Mouse (Mus musculus): Measurements from ENCODE around the gene Gm29427. TPM values are rescaled to one million over a fixed set of nuclear protein-coding genes. Genes with fewer than 3 reads are reported as not detected.
"Not testable (repeated sequence)": the region's sequence is repeated elsewhere in the genome, so short reads cannot be mapped to it uniquely, and the experiment has no call there.

Gene Gm29427
- polyA plus RNA-seq, 1 experiment from 2014 or later, result not detected

DNA sequence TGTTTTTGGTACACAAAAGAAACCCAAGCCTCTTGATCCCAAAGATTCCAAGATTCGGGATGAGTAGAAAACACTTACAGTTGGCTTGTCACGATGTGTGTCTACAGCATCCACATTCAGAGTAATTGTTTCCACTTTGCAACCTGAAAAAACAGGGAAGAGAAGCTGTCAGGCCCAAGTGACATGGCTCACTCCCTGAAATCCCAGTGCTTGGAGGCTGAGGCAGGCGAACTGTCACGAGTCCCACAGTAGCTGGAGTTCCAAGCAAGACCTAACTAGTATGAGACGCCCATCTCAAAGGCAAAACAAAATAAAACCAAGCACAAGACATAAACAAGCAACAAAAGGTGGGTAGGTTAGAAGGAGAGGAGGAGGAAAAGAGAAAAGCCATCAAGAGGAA, 17.0 kb downstream of the Gm29427 start:
- Histone ChIP-seq H3K9ac (ENCODE audit: low read length) (no peak overlapping the region), H3K4me3 (ENCODE audit: low read length) (no peak overlapping the region), H3K9me3 (ENCODE audit: control insufficient read depth, low read length) (no peaks in the 10 kb centered on the region), H3K27ac (ENCODE audit: low read length) (no peak overlapping the region), H3K4me2 (ENCODE audit: low read depth, low read length) (no peak overlapping the region), H3K36me3 (ENCODE audit: control insufficient read depth, insufficient read depth, low read length) (peaks cover 23% of the 10 kb centered on the region; the same call in 1 of the 2 replicates), H3K4me1 (replicated peaks; ENCODE audit: control insufficient read depth, insufficient read depth, low read length) (no peaks in the 10 kb centered on the region), H3K27me3 (ENCODE audit: control insufficient read depth, insufficient read depth, low read depth, low read length) (no peaks in the 10 kb centered on the region)
- ATAC-seq (ENCODE audit: low read depth), result no peak
- WGBS, result 90% methylated on average over 5 of the region's 5 CpGs

GRCm38 (mm10) chr1:130683905-130684304, 31.7 kb downstream of the Gm29427 start:
- Histone ChIP-seq H3K9ac (ENCODE audit: low read length) (no peak overlapping the region), H3K4me2 (ENCODE audit: low read depth, low read length) (no peak overlapping the region), H3K27ac (ENCODE audit: low read length) (no peak overlapping the region), H3K36me3 (ENCODE audit: control insufficient read depth, insufficient read depth, low read length) (no peaks in the 10 kb centered on the region), H3K4me3 (ENCODE audit: low read length) (no peak overlapping the region), H3K9me3 (ENCODE audit: control insufficient read depth, low read length) (0 out of 2 replicates have a peak, but pooled peaks cover 2% of the 10 kb centered on the region), H3K4me1 (replicated peaks; ENCODE audit: control insufficient read depth, insufficient read depth, low read length) (no peaks in the 10 kb centered on the region), H3K27me3 (ENCODE audit: control insufficient read depth, insufficient read depth, low read depth, low read length) (no peaks in the 10 kb centered on the region)
- ATAC-seq (ENCODE audit: low read depth), result no peak
- WGBS, result 33% methylated on average over 1 of the region's 1 CpGs

GRCm38 (mm10) chr1:130681656-130682413, 33.8 kb downstream of the Gm29427 start:
- Histone ChIP-seq H3K4me2 (ENCODE audit: low read depth, low read length) (no peak overlapping the region), H3K9me3 (ENCODE audit: control insufficient read depth, low read length) (no peaks in the 10 kb centered on the region), H3K27ac (ENCODE audit: low read length) (no peak overlapping the region), H3K4me1 (replicated peaks; ENCODE audit: control insufficient read depth, insufficient read depth, low read length) (no peaks in the 10 kb centered on the region), H3K27me3 (ENCODE audit: control insufficient read depth, insufficient read depth, low read depth, low read length) (no peaks in the 10 kb centered on the region), H3K9ac (ENCODE audit: low read length) (no peak overlapping the region), H3K4me3 (ENCODE audit: low read length) (no peak overlapping the region), H3K36me3 (ENCODE audit: control insufficient read depth, insufficient read depth, low read length) (no peaks in the 10 kb centered on the region)
- 68% methylated on average over 6 of the region's 6 CpGs for WGBS
- ATAC-seq (ENCODE audit: low read depth), result no peak

- H3K4me2 ChIP-seq (ENCODE audit: low read depth, low read length), result no peak overlapping the region
- H3K4me3 ChIP-seq (ENCODE audit: low read length), result no peak overlapping the region
- no peaks in the 10 kb centered on the region for H3K27me3 ChIP-seq (ENCODE audit: control insufficient read depth, insufficient read depth, low read depth, low read length)
- ATAC-seq (ENCODE audit: low read depth), result no peak
- H3K9me3 ChIP-seq (ENCODE audit: control insufficient read depth, low read length), result no peaks in the 10 kb centered on the region
- no peaks in the 10 kb centered on the region for H3K4me1 ChIP-seq (replicated peaks; ENCODE audit: control insufficient read depth, insufficient read depth, low read length)
- no peaks in the 10 kb centered on the region for H3K36me3 ChIP-seq (ENCODE audit: control insufficient read depth, insufficient read depth, low read length)
- no peak overlapping the region for H3K9ac ChIP-seq (ENCODE audit: low read length)
- 59% methylated on average over 2 of the region's 2 CpGs for WGBS
- no peak overlapping the region for H3K27ac ChIP-seq (ENCODE audit: low read length)
Measured at GRCm38 (mm10) chr1:130681075-130681474, 34.5 kb downstream of the Gm29427 start.

DNA sequence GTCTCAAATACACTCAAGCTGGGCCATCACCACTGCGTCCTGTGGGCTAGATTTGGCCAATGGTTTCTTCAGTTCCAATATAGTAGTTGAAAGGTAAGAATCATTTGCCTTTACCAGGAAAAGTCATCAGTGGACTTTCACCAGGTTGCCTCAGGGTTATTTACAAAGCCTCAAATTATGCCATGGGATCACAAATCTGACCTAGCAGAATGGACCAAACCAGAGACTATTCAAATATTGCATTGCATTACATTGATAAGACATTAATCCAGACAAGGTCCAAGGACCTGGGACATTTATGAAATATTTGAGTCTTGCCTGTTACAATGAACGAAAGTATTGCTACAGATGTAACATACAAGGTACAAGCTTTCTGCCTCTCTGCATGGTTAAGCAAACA, 37.0 kb downstream of the Gm29427 start:
- no peaks in the 10 kb centered on the region for H3K9me3 ChIP-seq (ENCODE audit: control insufficient read depth, low read length)
- H3K36me3 ChIP-seq (ENCODE audit: control insufficient read depth, insufficient read depth, low read length), result no peaks in the 10 kb centered on the region
- no peaks in the 10 kb centered on the region for H3K27me3 ChIP-seq (ENCODE audit: control insufficient read depth, insufficient read depth, low read depth, low read length)
- 75% methylated on average over 2 of the region's 2 CpGs for WGBS
- no peak for ATAC-seq (ENCODE audit: low read depth)
- H3K4me3 ChIP-seq (ENCODE audit: low read length), result no peak overlapping the region
- no peak overlapping the region for H3K9ac ChIP-seq (ENCODE audit: low read length)
- no peak overlapping the region for H3K4me2 ChIP-seq (ENCODE audit: low read depth, low read length)
- H3K4me1 ChIP-seq (replicated peaks; ENCODE audit: control insufficient read depth, insufficient read depth, low read length), result no peaks in the 10 kb centered on the region
- no peak overlapping the region for H3K27ac ChIP-seq (ENCODE audit: low read length)

DNA sequence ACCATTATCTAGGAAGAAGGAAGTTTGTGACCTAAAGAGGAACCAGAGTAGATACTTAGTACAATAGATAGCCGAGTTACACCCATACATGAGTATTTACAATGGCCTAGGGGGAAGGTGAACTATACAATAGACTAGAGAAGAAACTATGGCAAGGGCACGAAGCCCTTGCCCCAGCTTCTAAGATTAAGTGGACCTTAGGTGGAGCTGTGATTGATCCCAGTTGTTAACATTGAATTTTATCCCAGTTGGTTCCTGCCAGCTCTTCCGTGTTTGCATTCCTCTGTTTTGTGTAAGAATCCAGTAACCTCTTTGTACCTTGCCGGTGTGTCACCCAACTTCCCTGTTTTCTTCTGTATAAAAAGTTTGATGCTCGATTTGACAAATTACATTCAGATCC, 52.0 kb downstream of the Gm29427 start:
- not testable (repeated sequence) for H3K4me2 ChIP-seq (ENCODE audit: low read depth, low read length); H3K9me3 ChIP-seq (ENCODE audit: control insufficient read depth, low read length); H3K27me3 ChIP-seq (ENCODE audit: control insufficient read depth, insufficient read depth, low read depth, low read length); ATAC-seq (ENCODE audit: low read depth); H3K4me1 ChIP-seq (replicated peaks; ENCODE audit: control insufficient read depth, insufficient read depth, low read length); H3K9ac ChIP-seq (ENCODE audit: low read length); H3K27ac ChIP-seq (ENCODE audit: low read length); H3K4me3 ChIP-seq (ENCODE audit: low read length); H3K36me3 ChIP-seq (ENCODE audit: control insufficient read depth, insufficient read depth, low read length)
- WGBS, result 86% methylated on average over 5 of the region's 5 CpGs

- Histone ChIP-seq H3K4me2 (ENCODE audit: low read depth, low read length) (no peak within 1 kb of the TSS), H3K4me1 (replicated peaks; ENCODE audit: control insufficient read depth, insufficient read depth, low read length) (peaks cover 5% of the 10 kb centered on the region; the same call in 1 of the 2 replicates), H3K27ac (ENCODE audit: low read length) (no peak within 1 kb of the TSS), H3K9me3 (ENCODE audit: control insufficient read depth, low read length) (no peaks in the 10 kb centered on the region), H3K4me3 (ENCODE audit: low read length) (no peak within 1 kb of the TSS), H3K9ac (ENCODE audit: low read length) (no peak within 1 kb of the TSS), H3K27me3 (ENCODE audit: control insufficient read depth, insufficient read depth, low read depth, low read length) (no peaks in the 10 kb centered on the region), H3K36me3 (ENCODE audit: control insufficient read depth, insufficient read depth, low read length) (no peaks in the 10 kb centered on the region)
- 10% methylated on average over 3 of the region's 3 CpGs for WGBS
- ATAC-seq (ENCODE audit: low read depth), result no peak
Measured at GRCm38 (mm10) chr1:130661454-130661853, 54.1 kb downstream of the Gm29427 start, which contains the start of gene C4bp. C4bp (minus strand) TSS chr1:130661632.

GRCm38 (mm10) chr1:130659641-130660040, 56.0 kb downstream of the Gm29427 start:
- not testable (repeated sequence) for H3K9me3 ChIP-seq (ENCODE audit: control insufficient read depth, low read length); H3K4me2 ChIP-seq (ENCODE audit: low read depth, low read length); H3K36me3 ChIP-seq (ENCODE audit: control insufficient read depth, insufficient read depth, low read length); ATAC-seq (ENCODE audit: low read depth); H3K4me1 ChIP-seq (replicated peaks; ENCODE audit: control insufficient read depth, insufficient read depth, low read length); H3K27ac ChIP-seq (ENCODE audit: low read length); H3K27me3 ChIP-seq (ENCODE audit: control insufficient read depth, insufficient read depth, low read depth, low read length); H3K4me3 ChIP-seq (ENCODE audit: low read length); H3K9ac ChIP-seq (ENCODE audit: low read length)
- WGBS, result 44% methylated on average over 5 of the region's 5 CpGs

DNA sequence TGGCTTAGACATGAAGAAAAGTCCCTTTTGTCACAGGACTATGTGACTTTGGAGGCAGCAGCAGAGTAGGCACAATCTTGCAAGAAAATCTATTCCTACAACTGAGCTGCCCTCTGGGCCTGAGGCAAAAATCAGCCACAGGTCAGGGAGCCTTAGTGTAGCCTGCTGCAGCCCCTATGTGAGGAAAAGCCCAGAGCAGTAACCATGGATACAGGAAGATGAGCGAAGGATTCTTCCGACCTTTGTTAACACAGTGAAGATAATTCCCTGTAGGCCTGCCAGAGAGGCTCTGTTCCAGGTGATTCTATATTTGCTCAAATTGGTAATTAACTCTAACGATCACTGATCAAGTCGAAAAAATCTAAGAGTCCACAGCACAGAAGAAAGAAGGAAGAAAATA, 71.5 kb downstream of the Gm29427 start:
- no peaks in the 10 kb centered on the region for H3K27me3 ChIP-seq (ENCODE audit: control insufficient read depth, insufficient read depth, low read depth, low read length)
- H3K27ac ChIP-seq (ENCODE audit: low read length), result no peak overlapping the region
- H3K9me3 ChIP-seq (ENCODE audit: control insufficient read depth, low read length), result no peaks in the 10 kb centered on the region
- ATAC-seq (ENCODE audit: low read depth), result no peak
- H3K4me1 ChIP-seq (replicated peaks; ENCODE audit: control insufficient read depth, insufficient read depth, low read length), result no peaks in the 10 kb centered on the region
- H3K4me3 ChIP-seq (ENCODE audit: low read length), result no peak overlapping the region
- H3K36me3 ChIP-seq (ENCODE audit: control insufficient read depth, insufficient read depth, low read length), result no peaks in the 10 kb centered on the region
- 62% methylated on average over 4 of the region's 4 CpGs for WGBS
- no peak overlapping the region for H3K4me2 ChIP-seq (ENCODE audit: low read depth, low read length)
- no peak overlapping the region for H3K9ac ChIP-seq (ENCODE audit: low read length)

Measured in lung, embryonic 16.5 days (tissue).